Mouse (Mus musculus) Patski (cell line): ENCODE data around the gene Tnfsf12. TPM values are rescaled to one million over a fixed set of nuclear protein-coding genes. Genes with fewer than 3 reads are reported as not detected.
"Not testable (repeated sequence)": the region's sequence is repeated elsewhere in the genome, so short reads cannot be mapped to it uniquely, and the experiment has no call there.

Source experiments
- ATAC-seq: fragments of 100-300 bp; one replicate; pipeline ENCODE4 v1.8.0; 2021
- CTCF ChIA-PET: fragments of 350-600 bp; sonication (Branson Sonifier 250); formaldehyde crosslinking; loops from one replicate; lab custom pipeline; 2022; ENCODE audit warnings: inconsistent platforms; lab: Charles Lee
- POLR2A ChIA-PET: fragments of 350-600 bp; sonication (Branson Sonifier 250); formaldehyde crosslinking; loops from one replicate; lab custom pipeline; 2022; ENCODE audit warnings: antibody characterized with exemption, inconsistent platforms; lab: Charles Lee
- DNase-seq: peaks from one replicate; pipeline ENCODE4 v3.0.0-alpha.2; 2011; ENCODE audit warnings: low read depth, low spot score
- H3K27me3 ChIP-seq: fragments of 371-371 bp; one replicate; pipeline ENCODE4 v1.5.1; 2021
- CTCF ChIP-seq: fragments of 100-300 bp; IDR thresholded peaks from one replicate; pipeline ENCODE4 v1.5.1; 2021
- in situ Hi-C: fragments of 300-500 bp; cut with MboI; formaldehyde crosslinking; loops from 3 replicates; pipeline ENCODE4 v1.11.1; 2018; ENCODE audit warnings: low pct_unique_long_range_greater_than_20kb, mixed read lengths
- polyA plus RNA-seq: library from polyadenylated mRNA; unstranded; gene quantifications from one replicate; pipeline ENCODE4 v1.2.3, GENCODE M21; 2021

Tnfsf12 gene
- 26.6 TPM for polyA plus RNA-seq

GRCm38 (mm10) chr11:69695361-69696181 is at the start of gene Tnfsf12, which contains the start of gene Tnfsfm13:
Gene Tnfsf12, minus strand, starts transcription at chr11:69695849.
Gene Tnfsfm13, minus strand, starts transcription at chr11:69696098.
- DNase-seq: no peak
- ATAC-seq: peak; percentile 46
- POLR2A ChIA-PET: interaction anchor here (1.2 kb wide), 1 partner anchor 62 kb away, joined by 3 read pairs; no protein-coding TSS in a partner anchor
- in situ Hi-C loops: no loop called here
- CTCF ChIA-PET: no interaction called here
- TF ChIP-seq CTCF: no peak
- no peaks in the 10 kb centered on the region for H3K27me3 ChIP-seq

- ATAC-seq, POLR2A ChIA-PET, DNase-seq, in situ Hi-C loops, H3K27me3 ChIP-seq: not testable (repeated sequence)
- CTCF ChIA-PET: interaction anchor here (1.0 to 1.6 kb wide), 3 partner anchors 14 to 203 kb away, joined by 3 to 5 read pairs (median 4); no protein-coding TSS in a partner anchor
Measured at GRCm38 (mm10) chr11:69731408-69731807, 35.8 kb upstream of the Tnfsf12 start.

DNA sequence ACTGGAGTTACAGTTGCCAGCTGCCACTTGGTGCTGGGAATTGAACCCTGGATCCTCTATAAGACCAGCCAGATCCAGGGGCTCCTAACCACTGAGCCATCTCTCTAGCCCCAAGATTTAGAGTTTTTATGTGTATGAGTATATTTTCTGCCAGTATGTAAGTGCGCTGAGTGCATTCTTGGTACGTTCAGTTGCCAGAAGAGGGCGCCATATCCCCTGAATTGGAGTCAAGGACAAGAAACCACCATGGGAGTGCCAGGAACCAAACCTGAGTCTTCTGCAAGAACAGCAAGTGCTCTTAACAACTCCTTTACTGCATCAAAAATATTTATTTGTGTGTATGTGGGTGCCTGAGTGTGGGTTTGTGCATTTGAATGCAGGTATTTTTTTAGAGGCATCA is 33.4 kb upstream of the Tnfsf12 start:
- no peaks in the 10 kb centered on the region for H3K27me3 ChIP-seq
- TF ChIP-seq CTCF: peak; percentile 85
- CTCF ChIA-PET: interaction anchor here (0.7 to 1.4 kb wide), 4 partner anchors 11 to 47 kb away, joined by 3 to 5 read pairs (median 4); partner anchors contain the start of gene Senp3
- DNase-seq: no peak
- POLR2A ChIA-PET: no interaction called here
- no peak for ATAC-seq
- in situ Hi-C loops: no loop called here

- POLR2A ChIA-PET: no interaction called here
- no peaks in the 10 kb centered on the region for H3K27me3 ChIP-seq
- no peak for ATAC-seq
- CTCF ChIA-PET: interaction anchor here (1.4 kb wide), 1 partner anchor 27 kb away, joined by 3 read pairs; no protein-coding TSS in a partner anchor
- in situ Hi-C loops: no loop called here
- no peak for TF ChIP-seq CTCF
- no peak for DNase-seq
Measured at GRCm38 (mm10) chr11:69725951-69726350, 30.3 kb upstream of the Tnfsf12 start.

- no peak for DNase-seq
- H3K27me3 ChIP-seq: no peaks in the 10 kb centered on the region
- TF ChIP-seq CTCF: no peak
- in situ Hi-C loops: no loop called here
- ATAC-seq: no peak
- ChIA-PET CTCF (interaction anchor here (0.7 to 1.3 kb wide), 3 partner anchors 9 to 41 kb away, joined by 3 to 5 read pairs (median 3); partner anchors contain the start of gene Senp3), POLR2A (interaction anchor here (0.7 kb wide), 1 partner anchor 194 kb away, joined by 4 read pairs; no protein-coding TSS in a partner anchor)
Measured at GRCm38 (mm10) chr11:69723074-69723473, 27.4 kb upstream of the Tnfsf12 start.

DNA sequence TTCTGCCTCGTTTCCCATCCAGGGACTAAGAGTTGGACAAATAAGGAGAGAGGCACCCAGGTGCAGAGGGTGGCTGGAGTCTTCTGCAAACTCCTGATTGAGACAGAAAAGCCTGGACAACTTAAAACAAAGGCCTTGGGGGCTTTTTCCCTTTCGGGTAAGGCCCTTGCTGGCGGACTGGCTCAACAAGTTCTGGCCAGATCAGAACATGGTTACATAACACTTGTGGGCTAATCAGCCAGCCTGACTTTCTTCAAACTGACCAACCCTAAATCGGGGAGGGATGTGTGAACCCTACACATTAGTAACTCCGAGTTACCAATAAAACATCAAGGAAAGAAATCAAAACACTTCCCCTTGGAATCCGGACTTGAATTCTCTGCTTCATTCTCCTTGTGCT is 25.2 kb upstream of the Tnfsf12 start:
- no peak for ATAC-seq
- in situ Hi-C loops: no loop called here
- no peaks in the 10 kb centered on the region for H3K27me3 ChIP-seq
- CTCF ChIA-PET: no interaction called here
- POLR2A ChIA-PET: no interaction called here
- DNase-seq: no peak
- TF ChIP-seq CTCF: no peak

GRCm38 (mm10) chr11:69719423-69719822 is 23.8 kb upstream of the Tnfsf12 start:
- DNase-seq: no peak
- TF ChIP-seq CTCF: peak; percentile 62
- CTCF ChIA-PET: interaction anchor here (6.8 kb wide), 1 partner anchor 35 kb away, joined by 51 read pairs; the partner anchor contains the start of genes Senp3 and Tnfsf13
- no peak for ATAC-seq
- POLR2A ChIA-PET: interaction anchor here (0.7 kb wide), 1 partner anchor 119 kb away, joined by 4 read pairs; the partner anchor contains the start of gene Tmem256
- H3K27me3 ChIP-seq: no peaks in the 10 kb centered on the region
- in situ Hi-C loops: loop anchor here (5.0 kb wide), 1 partner anchor 37 kb away; the partner anchor contains the start of gene Senp3

DNA sequence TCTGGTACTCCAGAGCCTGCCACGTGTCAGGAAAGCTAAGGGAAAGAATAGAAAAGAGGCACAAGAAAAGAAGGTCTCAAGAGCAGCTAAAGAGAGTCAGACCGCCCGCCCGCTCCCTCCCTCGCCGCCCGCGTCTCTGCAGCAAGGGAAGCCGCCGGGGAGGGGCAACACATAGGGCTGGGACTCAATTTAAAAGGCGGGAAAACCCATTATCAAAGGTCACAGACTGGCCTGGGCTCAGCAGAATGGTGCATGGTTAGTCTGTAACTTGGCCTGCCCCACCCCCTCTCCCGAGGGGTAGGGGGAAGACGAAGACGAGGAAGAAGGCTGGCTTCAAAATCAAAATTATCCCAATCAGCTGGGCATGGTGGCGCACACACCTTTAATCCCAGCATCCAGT is 23.0 kb upstream of the Tnfsf12 start:
- H3K27me3 ChIP-seq: no peaks in the 10 kb centered on the region
- DNase-seq (no peak), ATAC-seq (no peak)
- POLR2A ChIA-PET: no interaction called here
- TF ChIP-seq CTCF: no peak
- in situ Hi-C loops: loop anchor here (5.0 kb wide), 1 partner anchor 36 kb away; the partner anchor contains the start of gene Senp3
- CTCF ChIA-PET: interaction anchor here (6.8 kb wide), 1 partner anchor 35 kb away, joined by 51 read pairs; the partner anchor contains the start of genes Senp3 and Tnfsf13

- no peak for DNase-seq
- ChIA-PET POLR2A (interaction anchor here (0.7 kb wide), 1 partner anchor 119 kb away, joined by 3 read pairs; no protein-coding TSS in a partner anchor), CTCF (interaction anchor here (1.0 to 6.8 kb wide), 7 partner anchors 10 to 39 kb away, joined by 3 to 51 read pairs (median 4); partner anchors contain the start of genes Senp3 and Tnfsf13)
- H3K27me3 ChIP-seq: no peaks in the 10 kb centered on the region
- in situ Hi-C loops: loop anchor here (5.0 kb wide), 1 partner anchor 35 kb away; the partner anchor contains the start of gene Senp3
- no peak for ATAC-seq
- TF ChIP-seq CTCF: peak; percentile 10
Measured at GRCm38 (mm10) chr11:69716953-69717352, 21.3 kb upstream of the Tnfsf12 start.

- H3K27me3 ChIP-seq: no peaks in the 10 kb centered on the region
- TF ChIP-seq CTCF: no peak
- DNase-seq: no peak
- ATAC-seq: no peak
- in situ Hi-C loops: loop anchor here (5.0 kb wide), 1 partner anchor 34 kb away; the partner anchor contains the start of gene Senp3
- CTCF ChIA-PET: interaction anchor here (1.6 to 6.8 kb wide), 2 partner anchors 32 to 40 kb away, joined by 4 to 51 read pairs; partner anchors contain the start of genes Senp3 and Tnfsf13
- POLR2A ChIA-PET: interaction anchor here (2.3 kb wide), 1 partner anchor 31 kb away, joined by 13 read pairs; the partner anchor contains the start of gene Tnfsf13
Measured at GRCm38 (mm10) chr11:69715929-69716328, 20.3 kb upstream of the Tnfsf12 start.
